ENCODE assay signal across 8 mouse cellular contexts in the genomic region with DNA sequence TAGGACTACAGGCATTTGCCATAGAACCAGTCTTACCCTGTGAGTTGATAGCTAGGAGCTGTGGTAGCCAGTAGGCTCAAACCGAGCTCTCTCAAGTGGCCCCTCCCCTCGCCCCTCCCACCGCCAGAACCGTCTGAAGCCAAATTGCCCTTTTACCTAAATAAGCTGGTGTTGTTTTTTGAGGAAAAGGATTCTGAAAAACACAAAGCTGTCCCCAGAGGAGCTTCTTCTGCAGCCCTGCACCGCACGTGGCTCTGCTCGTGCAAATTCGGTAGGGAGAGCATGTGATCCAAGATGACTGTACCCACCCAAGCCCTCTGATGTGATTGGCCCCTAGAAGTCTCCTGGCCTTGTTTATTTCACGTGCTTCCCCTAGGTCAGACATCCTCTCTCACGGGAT. TPM values are rescaled to one million over a fixed set of nuclear protein-coding genes. Genes with fewer than 3 reads are reported as not detected.
DNase-seq lines count a peak whose midpoint lies in the region; ATAC-seq and TF ChIP-seq lines count a peak whose summit lies in the region.

No protein-coding gene starts in this region.

- H3K79me2 ChIP-seq in liver, adult 2 months (ENCODE audit: control insufficient read depth, insufficient read depth, low read length), result no peaks in the 10 kb centered on the region

- peaks cover 20% of the 10 kb centered on the region for H3K4me1 ChIP-seq in forebrain, postnatal 0 days (ENCODE audit: insufficient read depth)
- H3K4me1 ChIP-seq in hindbrain, embryonic 13.5 days (replicated peaks), result peaks cover 42% of the 10 kb centered on the region
- peaks cover 6% of the 10 kb centered on the region; the same call in 1 of the 2 replicates for H3K4me1 ChIP-seq in liver, adult 2 months (ENCODE audit: control insufficient read depth, insufficient read depth, low read length)
- no peaks in the 10 kb centered on the region for H3K4me1 ChIP-seq in midbrain, postnatal 0 days (ENCODE audit: insufficient read depth, low read length)

- no peak for DNase-seq in layer of hippocampus, adult 2 months (ENCODE audit: low spot score in 2 of 2)
- no peak for DNase-seq in layer of hippocampus, adult 18-20 months (ENCODE audit: low spot score in 2 of 2)
- peak; percentile 86 for DNase-seq in brain, adult 2 months (ENCODE audit: low read depth, low spot score)
- peak; percentile 66 for DNase-seq in forebrain, postnatal 0 days
- peak; percentile 98 for DNase-seq in liver, adult 2 months (ENCODE audit: extremely low read depth, low read depth, low spot score)
- peak; percentile 31 for DNase-seq in midbrain, postnatal 0 days (ENCODE audit: low spot score)
- peak; percentile 59 to 60 for DNase-seq in thymus, adult 18-20 months

- peak; percentile 61 for ATAC-seq in forebrain, postnatal 0 days
- peak; percentile 24; the same call in 1 of the 2 replicates for ATAC-seq in hindbrain, embryonic 13.5 days (ENCODE audit: low FRiP score)
- no peak for ATAC-seq in midbrain, postnatal 0 days (ENCODE audit: low FRiP score)

- H3K9ac ChIP-seq in forebrain, postnatal 0 days, result no peak overlapping the region
- H3K9ac ChIP-seq in hindbrain, embryonic 13.5 days, result peak overlapping the region; percentile 56
- H3K9ac ChIP-seq in liver, adult 2 months (ENCODE audit: low read depth, low read length), result peak overlapping the region; percentile 45
- no peak overlapping the region for H3K9ac ChIP-seq in midbrain, postnatal 0 days (replicated peaks; ENCODE audit: low read length, poor library complexity, severe bottlenecking)

- no peaks in the 10 kb centered on the region for H3K9me3 ChIP-seq in forebrain, postnatal 0 days (ENCODE audit: low read length)
- H3K9me3 ChIP-seq in hindbrain, embryonic 13.5 days, result no peaks in the 10 kb centered on the region
- H3K9me3 ChIP-seq in midbrain, postnatal 0 days (ENCODE audit: low read length), result no peaks in the 10 kb centered on the region

- peak overlapping the region; percentile 45 for H3K4me2 ChIP-seq in forebrain, postnatal 0 days (ENCODE audit: low read depth)
- peak overlapping the region; percentile 59 for H3K4me2 ChIP-seq in hindbrain, embryonic 13.5 days
- peak overlapping the region; percentile 73 for H3K4me2 ChIP-seq in midbrain, postnatal 0 days (ENCODE audit: low read depth, low read length, poor library complexity, severe bottlenecking)

- no peak for TF ChIP-seq CTCF in layer of hippocampus, adult 2 months (conservative IDR thresholded peaks at IDR 0.05)
- TF ChIP-seq CTCF in forebrain, postnatal 0 days (IDR thresholded peaks at IDR 0.05; ENCODE audit: low read depth), result no peak
- TF ChIP-seq CTCF in liver, adult 2 months (IDR thresholded peaks at IDR 0.05; ENCODE audit: low read depth, low read length), result no peak
- TF ChIP-seq CTCF in midbrain, postnatal 0 days (IDR thresholded peaks at IDR 0.05), result no peak

- H3K36me3 ChIP-seq in forebrain, postnatal 0 days (ENCODE audit: insufficient read depth), result no peaks in the 10 kb centered on the region
- no peaks in the 10 kb centered on the region for H3K36me3 ChIP-seq in hindbrain, embryonic 13.5 days
- H3K36me3 ChIP-seq in liver, adult 2 months (ENCODE audit: control insufficient read depth, insufficient read depth, low read length), result no peaks in the 10 kb centered on the region
- H3K36me3 ChIP-seq in midbrain, postnatal 0 days (ENCODE audit: insufficient read depth, low read length), result no peaks in the 10 kb centered on the region

- peak; percentile 31; the same call in 1 of the 2 replicates for TF ChIP-seq POLR2A in liver, adult 2 months (IDR thresholded peaks at IDR 0.05; ENCODE audit: extremely low read depth, insufficient read depth, low read length)

- H3K4me3 ChIP-seq in layer of hippocampus, adult 2 months, result peak overlapping the region; percentile 38
- peak overlapping the region; percentile 21 for H3K4me3 ChIP-seq in forebrain, postnatal 0 days (ENCODE audit: low read depth, low read length)
- peak overlapping the region; percentile 21 for H3K4me3 ChIP-seq in hindbrain, embryonic 13.5 days
- peak overlapping the region; percentile 43; the same call in 1 of the 2 replicates for H3K4me3 ChIP-seq in liver, adult 2 months (ENCODE audit: insufficient read depth, low read depth, low read length)
- peak overlapping the region; percentile 17; the same call in 1 of the 2 replicates for H3K4me3 ChIP-seq in midbrain, postnatal 0 days (ENCODE audit: low read depth, low read length)

- peak overlapping the region; percentile 15; the same call in 1 of the 2 replicates for H3K27ac ChIP-seq in layer of hippocampus, adult 2 months
- no peak overlapping the region for H3K27ac ChIP-seq in forebrain, postnatal 0 days (ENCODE audit: low read depth, low read length)
- no peak overlapping the region for H3K27ac ChIP-seq in hindbrain, embryonic 13.5 days
- H3K27ac ChIP-seq in liver, adult 2 months (replicated peaks; ENCODE audit: insufficient read depth, low read depth, low read length), result peak overlapping the region; percentile 86
- H3K27ac ChIP-seq in midbrain, postnatal 0 days (ENCODE audit: low read depth, low read length), result no peak overlapping the region

- peaks cover 24% of the 10 kb centered on the region for H3K27me3 ChIP-seq in forebrain, postnatal 0 days (ENCODE audit: insufficient read depth, low read length)
- H3K27me3 ChIP-seq in hindbrain, embryonic 13.5 days, result peaks cover 35% of the 10 kb centered on the region
- H3K27me3 ChIP-seq in liver, adult 2 months (ENCODE audit: control insufficient read depth, insufficient read depth, low read length), result no peaks in the 10 kb centered on the region
- peaks cover 9% of the 10 kb centered on the region for H3K27me3 ChIP-seq in midbrain, postnatal 0 days (ENCODE audit: insufficient read depth, low read length)

- 1% methylated on average over 10 of the region's 10 CpGs for WGBS in forebrain, postnatal 0 days
- WGBS in hindbrain, embryonic 13.5 days, result 2% methylated on average over 10 of the region's 10 CpGs
- under 1% methylated on average over 10 of the region's 10 CpGs for WGBS in liver, adult 2 months
- 2% methylated on average over 10 of the region's 10 CpGs for WGBS in midbrain, postnatal 0 days

RNA-seq across cellular contexts. Expression of a gene that starts 1.9 kb away (rescaled TPM):
- total RNA-seq in layer of hippocampus, adult 2 months (2021), result 1 to 10 TPM; 4.7 TPM
- total RNA-seq in layer of hippocampus, adult 18-20 months (2021), result 1 to 10 TPM; 3.5 to 3.6 TPM
- total RNA-seq in forebrain, postnatal 0 days (2014; rRNA removed), result 4.5 and 5.1 TPM in 2 replicates
- polyA plus RNA-seq in forebrain, postnatal 0 days (2015; fragmentation: Nextera tagmentation; extraction: Ambion mirVana), result 7.4 and 7.8 TPM in 2 replicates
- polyA plus RNA-seq in hindbrain, embryonic 13.5 days (2015; fragmentation: Nextera tagmentation; extraction: Ambion mirVana), result 6.9 and 7.1 TPM in 2 replicates
- 253 and 308 TPM in 2 replicates for total RNA-seq in liver, adult 2 months (2014; rRNA removed)
- polyA plus RNA-seq in liver, adult 2 months (2012; rRNA removed), result 357 and 830 TPM in 2 replicates
- total RNA-seq in midbrain, postnatal 0 days (2014; rRNA removed), result 2.0 and 5.5 TPM in 2 replicates
- 7.7 and 10.7 TPM in 2 replicates for polyA plus RNA-seq in midbrain, postnatal 0 days (2015; fragmentation: Nextera tagmentation; extraction: Ambion mirVana)

RNA-seq across cellular contexts. Expression of a gene that starts 13.0 kb away (rescaled TPM):
- not detected for total RNA-seq in layer of hippocampus, adult 2 months (2021)
- total RNA-seq in layer of hippocampus, adult 18-20 months (2021), result not detected
- total RNA-seq in forebrain, postnatal 0 days (2014; rRNA removed), result not detected in 2 replicates
- polyA plus RNA-seq in forebrain, postnatal 0 days (2015; fragmentation: Nextera tagmentation; extraction: Ambion mirVana), result not detected in 2 replicates
- not detected in 2 replicates for polyA plus RNA-seq in hindbrain, embryonic 13.5 days (2015; fragmentation: Nextera tagmentation; extraction: Ambion mirVana)
- total RNA-seq in liver, adult 2 months (2014; rRNA removed), result 0.09 TPM in 1 of 2 replicates, not detected in the other
- not detected in 2 replicates for polyA plus RNA-seq in liver, adult 2 months (2012; rRNA removed)
- total RNA-seq in midbrain, postnatal 0 days (2014; rRNA removed), result not detected in 2 replicates
- not detected in 2 replicates for polyA plus RNA-seq in midbrain, postnatal 0 days (2015; fragmentation: Nextera tagmentation; extraction: Ambion mirVana)

RNA-seq across cellular contexts. Expression of a gene that starts 24.7 kb away (rescaled TPM):
- total RNA-seq in layer of hippocampus, adult 2 months (2021), result 100 to 1,000 TPM; 439 to 454 TPM
- total RNA-seq in layer of hippocampus, adult 18-20 months (2021), result 100 to 1,000 TPM; 477 to 485 TPM
- 598 and 704 TPM in 2 replicates for total RNA-seq in forebrain, postnatal 0 days (2014; rRNA removed)
- 2,127 and 2,602 TPM in 2 replicates for polyA plus RNA-seq in forebrain, postnatal 0 days (2015; fragmentation: Nextera tagmentation; extraction: Ambion mirVana)
- polyA plus RNA-seq in hindbrain, embryonic 13.5 days (2015; fragmentation: Nextera tagmentation; extraction: Ambion mirVana), result 1,531 and 1,576 TPM in 2 replicates
- total RNA-seq in liver, adult 2 months (2014; rRNA removed), result 211 and 380 TPM in 2 replicates
- polyA plus RNA-seq in liver, adult 2 months (2012; rRNA removed), result 1,030 and 1,462 TPM in 2 replicates
- total RNA-seq in midbrain, postnatal 0 days (2014; rRNA removed), result 736 and 976 TPM in 2 replicates
- 1,685 and 1,800 TPM in 2 replicates for polyA plus RNA-seq in midbrain, postnatal 0 days (2015; fragmentation: Nextera tagmentation; extraction: Ambion mirVana)

RNA-seq across cellular contexts. Expression of a gene that starts 36.9 kb away (rescaled TPM):
- total RNA-seq in layer of hippocampus, adult 2 months (2021), result 1 to 10 TPM; 6.7 to 7.2 TPM
- 10 to 100 TPM; 10.2 to 10.3 TPM for total RNA-seq in layer of hippocampus, adult 18-20 months (2021)
- 19.2 and 22.8 TPM in 2 replicates for total RNA-seq in forebrain, postnatal 0 days (2014; rRNA removed)
- 18.6 and 21.3 TPM in 2 replicates for polyA plus RNA-seq in forebrain, postnatal 0 days (2015; fragmentation: Nextera tagmentation; extraction: Ambion mirVana)
- 7.2 and 7.7 TPM in 2 replicates for polyA plus RNA-seq in hindbrain, embryonic 13.5 days (2015; fragmentation: Nextera tagmentation; extraction: Ambion mirVana)
- 458 and 622 TPM in 2 replicates for total RNA-seq in liver, adult 2 months (2014; rRNA removed)
- 1,012 and 1,223 TPM in 2 replicates for polyA plus RNA-seq in liver, adult 2 months (2012; rRNA removed)
- 22.6 and 37.1 TPM in 2 replicates for total RNA-seq in midbrain, postnatal 0 days (2014; rRNA removed)
- 21.4 and 26.2 TPM in 2 replicates for polyA plus RNA-seq in midbrain, postnatal 0 days (2015; fragmentation: Nextera tagmentation; extraction: Ambion mirVana)

RNA-seq across cellular contexts. Expression of a gene that starts 54.1 kb away (rescaled TPM):
- total RNA-seq in layer of hippocampus, adult 2 months (2021), result 1 to 10 TPM; 1.6 to 1.8 TPM
- 1 to 10 TPM; 3.7 to 5.6 TPM for total RNA-seq in layer of hippocampus, adult 18-20 months (2021)
- 1.7 and 2.3 TPM in 2 replicates for total RNA-seq in forebrain, postnatal 0 days (2014; rRNA removed)
- 1.8 and 2.2 TPM in 2 replicates for polyA plus RNA-seq in forebrain, postnatal 0 days (2015; fragmentation: Nextera tagmentation; extraction: Ambion mirVana)
- 0.91 and 1.1 TPM in 2 replicates for polyA plus RNA-seq in hindbrain, embryonic 13.5 days (2015; fragmentation: Nextera tagmentation; extraction: Ambion mirVana)
- total RNA-seq in liver, adult 2 months (2014; rRNA removed), result 126 and 181 TPM in 2 replicates
- 198 and 213 TPM in 2 replicates for polyA plus RNA-seq in liver, adult 2 months (2012; rRNA removed)
- 3.6 and 7.7 TPM in 2 replicates for total RNA-seq in midbrain, postnatal 0 days (2014; rRNA removed)
- polyA plus RNA-seq in midbrain, postnatal 0 days (2015; fragmentation: Nextera tagmentation; extraction: Ambion mirVana), result 2.5 and 2.8 TPM in 2 replicates

Comparison
In these comparisons a context has a peak if more than half of its experiments do, and no peak if none do; other contexts are left out.
1. DNase-seq: peak in brain, adult 2 months (single experiment), forebrain, postnatal 0 days (single experiment), liver, adult 2 months (single experiment), midbrain, postnatal 0 days (single experiment) and thymus, adult 18-20 months (2 of 2); none in layer of hippocampus, adult 2 months (0 of 2) and layer of hippocampus, adult 18-20 months (0 of 2).
2. H3K27ac ChIP-seq: peak in layer of hippocampus, adult 2 months (single experiment) and liver, adult 2 months (single experiment); none in forebrain, postnatal 0 days (single experiment), hindbrain, embryonic 13.5 days (single experiment) and midbrain, postnatal 0 days (single experiment).
3. H3K9ac ChIP-seq: peak in hindbrain, embryonic 13.5 days (single experiment) and liver, adult 2 months (single experiment); none in forebrain, postnatal 0 days (single experiment) and midbrain, postnatal 0 days (single experiment).
4. RNA of a gene that starts 1.9 kb away (total RNA-seq): 253 to 308 TPM in liver, adult 2 months; 2.0 to 5.5 TPM in midbrain, postnatal 0 days, 4.5 to 5.1 TPM in forebrain, postnatal 0 days, 4.7 TPM in layer of hippocampus, adult 2 months and 3.5 to 3.6 TPM in layer of hippocampus, adult 18-20 months; every median in the first group is over 10 times any median in the second.
5. Peak in every context shown above with its lines, with median percentiles within 50 percentile points of each other: H3K4me3 ChIP-seq and H3K4me2 ChIP-seq.